Mouse (Mus musculus) layer of hippocampus, postnatal 25 days (tissue): Measurements from ENCODE around the gene Lrrc3c. TPM values are rescaled to one million over a fixed set of nuclear protein-coding genes. Genes with fewer than 3 reads are reported as not detected.
"Not testable (repeated sequence)": the region's sequence is repeated elsewhere in the genome, so short reads cannot be mapped to it uniquely, and the experiment has no call there.

Source experiments
- DNase-seq, 2 experiments: peaks; one replicate each; pipeline ENCODE4 v3.0.0; 2022; ENCODE audit warnings: mixed read lengths in 2 of 2, low spot score in 1 of 2; ENCODE audit errors: extremely low spot score in 1 of 2
- total RNA-seq, 2 experiments: library from RNA; stranded (reverse); gene quantifications; 2 replicates each; pipeline ENCODE4 v1.2.3; 2021

Lrrc3c gene
- total RNA-seq, 2 experiments from 2014 or later, result not detected

GRCm38 (mm10) chr11:98584629-98585177 is 13.4 kb upstream of the Lrrc3c start:
- DNase-seq, result no peak

- no peak for DNase-seq
Measured at GRCm38 (mm10) chr11:98586087-98586891, 11.8 kb upstream of the Lrrc3c start.

GRCm38 (mm10) chr11:98586892-98587563 is 11.1 kb upstream of the Lrrc3c start, which contains the start of gene Ormdl3:
Ormdl3 (minus strand) TSS chr11:98587368.
- DNase-seq, result peak; percentile 97

- peak; percentile 21 to 31 for DNase-seq
Measured at GRCm38 (mm10) chr11:98587684-98588546, 10.2 kb upstream of the Lrrc3c start.

- no peak for DNase-seq
Measured at GRCm38 (mm10) chr11:98588833-98589281, 9.2 kb upstream of the Lrrc3c start.

GRCm38 (mm10) chr11:98589306-98589705 is 8.8 kb upstream of the Lrrc3c start:
- DNase-seq, result no peak

GRCm38 (mm10) chr11:98590548-98591445 is 7.3 kb upstream of the Lrrc3c start:
- DNase-seq, result no peak

- no peak for DNase-seq
Measured at GRCm38 (mm10) chr11:98595021-98595420, 3.1 kb upstream of the Lrrc3c start.

- DNase-seq, result no peak
Measured at GRCm38 (mm10) chr11:98595473-98595872, 2.6 kb upstream of the Lrrc3c start.

- DNase-seq, result no peak
Measured at GRCm38 (mm10) chr11:98595955-98596354, 2.1 kb upstream of the Lrrc3c start.

GRCm38 (mm10) chr11:98597363-98597762 is 728 bp upstream of the Lrrc3c start:
- peak in 1 of 2 experiments; percentile 57 for DNase-seq

- DNase-seq, result no peak
Measured at GRCm38 (mm10) chr11:98598851-98599290, 780 bp downstream of the Lrrc3c start.

- DNase-seq, result no peak
Measured at GRCm38 (mm10) chr11:98599291-98599690, 1.2 kb downstream of the Lrrc3c start.

GRCm38 (mm10) chr11:98602090-98602690 is 4.1 kb downstream of the Lrrc3c start:
- DNase-seq, result no peak

- DNase-seq, result no peak
Measured at GRCm38 (mm10) chr11:98603953-98604352, 5.9 kb downstream of the Lrrc3c start.

GRCm38 (mm10) chr11:98604911-98605310 is 6.8 kb downstream of the Lrrc3c start:
- not testable (repeated sequence) for DNase-seq

- DNase-seq, result no peak
Measured at GRCm38 (mm10) chr11:98606763-98607162, 8.7 kb downstream of the Lrrc3c start.

GRCm38 (mm10) chr11:98620791-98621190 is 22.7 kb downstream of the Lrrc3c start:
- no peak for DNase-seq

- not testable (repeated sequence) for DNase-seq
Measured at GRCm38 (mm10) chr11:98623981-98624380, 25.9 kb downstream of the Lrrc3c start.
